Mouse (Mus musculus): ENCODE data around the gene Faah.

GRCm38 (mm10) chr4:115994662-115995375 lies 22.9 kb downstream of the Faah start:
- no peak for TF ChIP-seq CTCF (IDR thresholded peaks at IDR 0.05; ENCODE audit: extremely low read depth, insufficient read depth, low read length)
- no peak for TF ChIP-seq POLR2A (IDR thresholded peaks at IDR 0.05; ENCODE audit: extremely low read depth, insufficient read depth, low read length)

Measured in cortical plate, adult 2 months (tissue).